ENCODE assay signal across 17 mouse cellular contexts in genomic region chr10:19973321-19974108, GRCm38 (mm10).
"Had no signal": no experiment of that assay in that cellular context is flagged by ENCODE, and none has a peak within 500 bp of the region (broad histone marks: within the 10 kb centered on the region; RNA-seq: fewer than 3 reads in every experiment).

No protein-coding gene starts in this region.

- H3K27ac ChIP-seq: midbrain, embryonic 10.5 days; midbrain, embryonic 12.5 days; neural tube, embryonic 13.5 days; neural tube, embryonic 15.5 days had no signal

- ATAC-seq: midbrain, embryonic 16.5 days had no signal

- DNase-seq: lung, adult 18-20 months; lung, embryonic 14.5 days; lung, postnatal 14 days; lung, postnatal 4 days; midbrain, embryonic 14.5 days; right cerebral cortex, postnatal 25 days; right cerebral cortex, postnatal 4 days; spleen, adult 18-20 months; thymus, adult 18-20 months; thymus, postnatal 14 days; thymus, postnatal 36 days had no signal

- H3K27me3 ChIP-seq: midbrain, embryonic 12.5 days; neural tube, embryonic 13.5 days; neural tube, embryonic 15.5 days had no signal

- H3K9me3 ChIP-seq: midbrain, embryonic 10.5 days; midbrain, embryonic 12.5 days; neural tube, embryonic 13.5 days; neural tube, embryonic 15.5 days had no signal

- H3K4me3 ChIP-seq: midbrain, embryonic 10.5 days; midbrain, embryonic 12.5 days; myocyte; neural tube, embryonic 13.5 days; neural tube, embryonic 15.5 days had no signal

- H3K36me3 ChIP-seq: midbrain, embryonic 10.5 days; midbrain, embryonic 12.5 days; neural tube, embryonic 13.5 days; neural tube, embryonic 15.5 days had no signal

- H3K9ac ChIP-seq: lung, embryonic 14.5 days; midbrain, embryonic 12.5 days; neural tube, embryonic 13.5 days; neural tube, embryonic 15.5 days had no signal

- H3K4me2 ChIP-seq: lung, embryonic 14.5 days; midbrain, embryonic 12.5 days; neural tube, embryonic 13.5 days; neural tube, embryonic 15.5 days had no signal

- H3K4me1 ChIP-seq: midbrain, embryonic 10.5 days; midbrain, embryonic 12.5 days; neural tube, embryonic 13.5 days; neural tube, embryonic 15.5 days had no signal
